Comparison of ENCODE assay signal across 23 mouse cellular contexts in the genomic region with DNA sequence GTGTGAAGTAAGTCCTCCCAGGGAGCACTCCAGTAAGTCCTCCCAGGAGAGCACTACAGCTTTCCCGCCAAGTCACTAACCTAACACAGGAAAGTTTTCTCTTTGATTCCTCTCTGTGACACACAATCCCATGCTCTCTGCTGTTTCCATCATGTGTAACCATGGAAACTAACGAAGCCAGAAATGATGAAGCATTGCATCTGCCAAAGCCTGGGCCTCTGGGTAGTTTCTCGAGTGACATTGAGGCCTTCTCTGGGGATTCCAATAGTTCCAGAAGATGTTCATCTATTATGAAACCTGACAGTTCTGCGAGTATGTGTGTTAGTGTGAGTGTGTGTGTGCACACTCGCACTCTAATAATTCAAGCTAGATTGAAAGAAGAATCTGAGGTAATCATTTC.
DNase-seq lines count a peak whose midpoint lies in the region; ATAC-seq lines count a peak whose summit lies in the region.
"Had no signal": no experiment of that assay in that cellular context is flagged by ENCODE, and none has a peak within 500 bp of the region (broad histone marks: within the 10 kb centered on the region; RNA-seq: fewer than 3 reads in every experiment).

No protein-coding gene starts in this region.

- no peak for ATAC-seq in embryonic facial prominence, embryonic 14.5 days (ENCODE audit: low read depth)
- no peak for ATAC-seq in heart, embryonic 11.5 days (replicated peaks; ENCODE audit: insufficient number of reproducible peaks, low FRiP score, low TSS enrichment)
- ATAC-seq in midbrain, embryonic 11.5 days (ENCODE audit: low FRiP score): no peak
- ATAC-seq: CD4-positive, CD25-positive, alpha-beta regulatory T cell, adult 4 months had no signal

- peak; percentile 66 for DNase-seq in embryonic facial prominence, embryonic 14.5 days (ENCODE audit: low spot score)
- no peak for DNase-seq in embryonic facial prominence, embryonic 10.5 days (ENCODE audit: low spot score)
- peak; percentile 24 for DNase-seq in heart, adult 11 months
- peak; percentile 14 for DNase-seq in midbrain, embryonic 11.5 days (ENCODE audit: low spot score, missing footprints)
- DNase-seq in midbrain, embryonic 10.5 days (ENCODE audit: low spot score): no peak
- no peak for DNase-seq in natural killer cell, adult 2 months (ENCODE audit: low spot score in 2 of 2)
- DNase-seq: adrenal gland, postnatal 10 days; B cell, adult 2 months; cerebellum, adult 2 months; cerebellum, postnatal 10 days; embryo, embryonic 11 days; gastrocnemius, adult 2 months; gastrocnemius, postnatal 36 days; heart, adult 18-20 months; heart, postnatal 14 days; kidney, adult 11 months had no signal

- H3K4me2 ChIP-seq in embryonic facial prominence, embryonic 14.5 days (ENCODE audit: low read depth, low read length): no peak overlapping the region
- H3K4me2 ChIP-seq in heart, embryonic 11.5 days: no peak overlapping the region
- no peak overlapping the region for H3K4me2 ChIP-seq in midbrain, embryonic 11.5 days
- H3K4me2 ChIP-seq: embryonic facial prominence, embryonic 12.5 days; heart, embryonic 15.5 days; hindbrain, embryonic 15.5 days had no signal

- H3K9me3 ChIP-seq in embryonic facial prominence, embryonic 14.5 days (ENCODE audit: control insufficient read depth, low read length): no peaks in the 10 kb centered on the region
- no peaks in the 10 kb centered on the region for H3K9me3 ChIP-seq in embryonic facial prominence, embryonic 10.5 days
- no peaks in the 10 kb centered on the region for H3K9me3 ChIP-seq in heart, embryonic 11.5 days (replicated peaks; ENCODE audit: control insufficient read depth, low read length)
- H3K9me3 ChIP-seq in midbrain, embryonic 11.5 days (ENCODE audit: control insufficient read depth, low read length): no peaks in the 10 kb centered on the region
- H3K9me3 ChIP-seq in midbrain, embryonic 10.5 days (replicated peaks): no peaks in the 10 kb centered on the region
- H3K9me3 ChIP-seq: embryonic facial prominence, embryonic 12.5 days; heart, embryonic 10.5 days; heart, embryonic 15.5 days; hindbrain, embryonic 15.5 days had no signal

- H3K27ac ChIP-seq in embryonic facial prominence, embryonic 14.5 days (replicated peaks; ENCODE audit: low read depth, low read length): no peak overlapping the region
- no peak overlapping the region for H3K27ac ChIP-seq in embryonic facial prominence, embryonic 10.5 days (replicated peaks)
- no peak overlapping the region for H3K27ac ChIP-seq in heart, embryonic 11.5 days (ENCODE audit: low read depth, low read length)
- no peak overlapping the region for H3K27ac ChIP-seq in midbrain, embryonic 11.5 days (ENCODE audit: low read depth, low read length)
- no peak overlapping the region for H3K27ac ChIP-seq in midbrain, embryonic 10.5 days (replicated peaks)
- H3K27ac ChIP-seq: embryonic facial prominence, embryonic 12.5 days; gastrocnemius, adult 2 months; heart, embryonic 10.5 days; heart, embryonic 15.5 days; hindbrain, embryonic 15.5 days had no signal

- 63% methylated on average over 5 of the region's 5 CpGs for WGBS in embryonic facial prominence, embryonic 14.5 days
- WGBS in embryonic facial prominence, embryonic 10.5 days: 86% methylated on average over 5 of the region's 5 CpGs
- 81% methylated on average over 5 of the region's 5 CpGs for WGBS in heart, embryonic 11.5 days (ENCODE audit: insufficient replicate concordance)
- 86% methylated on average over 5 of the region's 5 CpGs for WGBS in midbrain, embryonic 11.5 days
- 90% methylated on average over 5 of the region's 5 CpGs for WGBS in midbrain, embryonic 10.5 days

- H3K4me1 ChIP-seq in embryonic facial prominence, embryonic 14.5 days (ENCODE audit: control insufficient read depth, insufficient read depth, low read length): 0 out of 2 replicates have a peak, but pooled peaks cover 3% of the 10 kb centered on the region
- peaks cover 8% of the 10 kb centered on the region for H3K4me1 ChIP-seq in embryonic facial prominence, embryonic 10.5 days
- no peaks in the 10 kb centered on the region for H3K4me1 ChIP-seq in heart, embryonic 11.5 days (ENCODE audit: control insufficient read depth, insufficient read depth, low read length)
- H3K4me1 ChIP-seq in midbrain, embryonic 11.5 days (ENCODE audit: control insufficient read depth, insufficient read depth, low read length): no peaks in the 10 kb centered on the region
- H3K4me1 ChIP-seq in midbrain, embryonic 10.5 days: no peaks in the 10 kb centered on the region
- H3K4me1 ChIP-seq: embryonic facial prominence, embryonic 12.5 days; heart, embryonic 15.5 days; hindbrain, embryonic 15.5 days had no signal

- H3K27me3 ChIP-seq in embryonic facial prominence, embryonic 14.5 days (replicated peaks; ENCODE audit: control insufficient read depth, insufficient read depth, low read length): no peaks in the 10 kb centered on the region
- no peaks in the 10 kb centered on the region for H3K27me3 ChIP-seq in embryonic facial prominence, embryonic 10.5 days (replicated peaks; ENCODE audit: low read depth, poor library complexity, severe bottlenecking)
- no peaks in the 10 kb centered on the region for H3K27me3 ChIP-seq in heart, embryonic 11.5 days (ENCODE audit: control insufficient read depth, insufficient read depth, low read length)
- H3K27me3 ChIP-seq in midbrain, embryonic 11.5 days (ENCODE audit: control insufficient read depth, insufficient read depth, low read length): no peaks in the 10 kb centered on the region
- H3K27me3 ChIP-seq in midbrain, embryonic 10.5 days (ENCODE audit: low read depth, poor library complexity, severe bottlenecking): no peaks in the 10 kb centered on the region
- H3K27me3 ChIP-seq: embryonic facial prominence, embryonic 12.5 days; heart, embryonic 15.5 days; hindbrain, embryonic 15.5 days had no signal

- H3K9ac ChIP-seq in embryonic facial prominence, embryonic 14.5 days (ENCODE audit: low read depth, low read length): no peak overlapping the region
- no peak overlapping the region for H3K9ac ChIP-seq in heart, embryonic 11.5 days (ENCODE audit: low read depth, low read length)
- H3K9ac ChIP-seq in midbrain, embryonic 11.5 days (ENCODE audit: low read length): no peak overlapping the region
- H3K9ac ChIP-seq: embryonic facial prominence, embryonic 12.5 days; heart, embryonic 15.5 days; hindbrain, embryonic 15.5 days had no signal

- H3K36me3 ChIP-seq in embryonic facial prominence, embryonic 14.5 days (ENCODE audit: control insufficient read depth, insufficient read depth, low read length): no peaks in the 10 kb centered on the region
- H3K36me3 ChIP-seq in embryonic facial prominence, embryonic 10.5 days (replicated peaks): no peaks in the 10 kb centered on the region
- H3K36me3 ChIP-seq in heart, embryonic 11.5 days (ENCODE audit: control insufficient read depth, insufficient read depth, low read length): no peaks in the 10 kb centered on the region
- H3K36me3 ChIP-seq in midbrain, embryonic 11.5 days (ENCODE audit: control insufficient read depth, insufficient read depth, low read length): no peaks in the 10 kb centered on the region
- no peaks in the 10 kb centered on the region for H3K36me3 ChIP-seq in midbrain, embryonic 10.5 days
- H3K36me3 ChIP-seq: embryonic facial prominence, embryonic 12.5 days; G1E; heart, embryonic 10.5 days; heart, embryonic 15.5 days; hindbrain, embryonic 15.5 days had no signal

- H3K4me3 ChIP-seq in embryonic facial prominence, embryonic 14.5 days (ENCODE audit: low read depth, low read length): no peak overlapping the region
- no peak overlapping the region for H3K4me3 ChIP-seq in embryonic facial prominence, embryonic 10.5 days
- no peak overlapping the region for H3K4me3 ChIP-seq in heart, embryonic 11.5 days (ENCODE audit: low read depth, low read length)
- no peak overlapping the region for H3K4me3 ChIP-seq in midbrain, embryonic 11.5 days (ENCODE audit: low read depth, low read length)
- H3K4me3 ChIP-seq in midbrain, embryonic 10.5 days: no peak overlapping the region
- H3K4me3 ChIP-seq: embryonic facial prominence, embryonic 12.5 days; gastrocnemius, adult 2 months; heart, embryonic 10.5 days; heart, embryonic 15.5 days; hindbrain, embryonic 15.5 days had no signal

Comparison
In these comparisons a context has a peak if more than half of its experiments do, and no peak if none do; other contexts are left out.
1. DNase-seq: peak in embryonic facial prominence, embryonic 14.5 days (single experiment), heart, adult 11 months (single experiment) and midbrain, embryonic 11.5 days (single experiment); none in embryonic facial prominence, embryonic 10.5 days (single experiment), midbrain, embryonic 10.5 days (single experiment) and natural killer cell, adult 2 months (0 of 2).